Mouse (Mus musculus): ENCODE measurements at regions not wholly inside any gene's neighbourhood (a gene's known extent, or its start where the extent isn't known, plus 50 kb on each side); places are given as distances from the start of the nearest gene placed in this dataset.
A peak's percentile ranks its signal among the peaks of the same experiment; 100 is the strongest.

- H3K79me2 ChIP-seq (replicated peaks; ENCODE audit: control insufficient read depth, extremely low read depth, insufficient read depth, poor library complexity, severe bottlenecking): no peaks in the 10 kb centered on the region
- no peak overlapping the region for H3K9ac ChIP-seq (ENCODE audit: insufficient read depth, low read depth)
- H3K9me3 ChIP-seq (replicated peaks; ENCODE audit: low read length): no peaks in the 10 kb centered on the region
- no peak overlapping the region for H3K4me3 ChIP-seq (replicated peaks in 1 of 3; ENCODE audit: low read depth in 2 of 3, low read length in 2 of 3, poor library complexity in 1 of 3)
- no peaks in the 10 kb centered on the region for H3K27me3 ChIP-seq (replicated peaks)
- in situ Hi-C loops (cut with MboI; ENCODE audit: low pct_ligation_motif_present, low pct_unique_long_range_greater_than_20kb, low sequenced_read_pairs) (no loop called here), dilution Hi-C loops (cut with MboI; ENCODE audit: extremely low pct_ligation_motif_present, extremely low pct_unique_long_range_greater_than_20kb, low sequenced_read_pairs) (no loop called here)
- no peak overlapping the region for H3K4me2 ChIP-seq (ENCODE audit: insufficient read depth, low read depth, poor library complexity, severe bottlenecking)
- DNase-seq (ENCODE audit: extremely low read depth): no peak
- TF ChIP-seq CHD2 (IDR thresholded peaks at IDR 0.05; ENCODE audit: low read length) (no peak), ZMIZ1 (IDR thresholded peaks at IDR 0.05; ENCODE audit: low read depth, low read length) (no peak), USF2 (conservative IDR thresholded peaks at IDR 0.05; ENCODE audit: low read depth, low read length) (no peak), NELFE (IDR thresholded peaks at IDR 0.05; ENCODE audit: low read depth, low read length) (no peak), MAFK (IDR thresholded peaks at IDR 0.05; ENCODE audit: insufficient replicate concordance, low read length) (no peak), TBP (conservative IDR thresholded peaks at IDR 0.05; ENCODE audit: low read depth, low read length) (no peak), JUN (IDR thresholded peaks at IDR 0.05; ENCODE audit: insufficient read depth, low read depth, low read length) (no peak), SMC3 (IDR thresholded peaks at IDR 0.05; ENCODE audit: low read depth, low read length) (no peak), RCOR1 (conservative IDR thresholded peaks at IDR 0.05; ENCODE audit: low read depth, low read length) (no peak), BHLHE40 (IDR thresholded peaks at IDR 0.05; ENCODE audit: low read depth, low read length) (no peak), KAT2A (IDR thresholded peaks at IDR 0.05; ENCODE audit: insufficient replicate concordance, low read length) (no peak), E2F4 (IDR thresholded peaks at IDR 0.05; ENCODE audit: insufficient replicate concordance, low read depth, low read length) (no peak), MXI1 (IDR thresholded peaks at IDR 0.05; ENCODE audit: low read depth, low read length) (no peak), EP300 (IDR thresholded peaks at IDR 0.05; ENCODE audit: low read length) (no peak), MAX (IDR thresholded peaks at IDR 0.05; ENCODE audit: low read length) (no peak)
- no peak overlapping the region for H3K27ac ChIP-seq (ENCODE audit: insufficient read depth, low read depth)
- peaks cover 0 to 3% of the 10 kb centered on the region in 2 experiments; a peak in 2 of 4 replicates for H3K4me1 ChIP-seq (ENCODE audit: control insufficient read depth in 1 of 2, insufficient read depth in 2 of 2)
- no peaks in the 10 kb centered on the region for H3K36me3 ChIP-seq (replicated peaks in 1 of 2; ENCODE audit: control insufficient read depth in 1 of 2, insufficient read depth in 1 of 2, low read length in 1 of 2)
Observed at GRCm38 (mm10) chr3:83686611-83687010, 79.5 kb upstream of the Sfrp2 start.

- H3K4me1 ChIP-seq (ENCODE audit: control insufficient read depth in 1 of 2, insufficient read depth in 2 of 2): peaks cover 0 to 3% of the 10 kb centered on the region in 2 experiments; a peak in 2 of 4 replicates
- H3K36me3 ChIP-seq (replicated peaks in 1 of 2; ENCODE audit: control insufficient read depth in 1 of 2, insufficient read depth in 1 of 2, low read length in 1 of 2): no peaks in the 10 kb centered on the region
- H3K4me2 ChIP-seq (ENCODE audit: insufficient read depth, low read depth, poor library complexity, severe bottlenecking): no peak overlapping the region
Observed at GRCm38 (mm10) chr3:83687503-83687902, 78.6 kb upstream of the Sfrp2 start.

More at GRCm38 (mm10) chr3:83687503-83687902, 78.6 kb upstream of the Sfrp2 start:
- no peak for TF ChIP-seq MAZ (IDR thresholded peaks at IDR 0.05; ENCODE audit: low read depth, low read length)
- TF ChIP-seq KAT2A (IDR thresholded peaks at IDR 0.05; ENCODE audit: insufficient replicate concordance, low read length): no peak
- TF ChIP-seq ZMIZ1 (IDR thresholded peaks at IDR 0.05; ENCODE audit: low read depth, low read length): no peak
- TF ChIP-seq RCOR1 (conservative IDR thresholded peaks at IDR 0.05; ENCODE audit: low read depth, low read length): no peak
- no peak for TF ChIP-seq CTCF (conservative IDR thresholded peaks at IDR 0.05 in 1 of 2, IDR thresholded peaks at IDR 0.05 in 1 of 2; ENCODE audit: low read depth in 2 of 2, low read length in 2 of 2)
- TF ChIP-seq ZNF384 (IDR thresholded peaks at IDR 0.05; ENCODE audit: low read depth, low read length): peak; percentile 98
- TF ChIP-seq TBP (conservative IDR thresholded peaks at IDR 0.05; ENCODE audit: low read depth, low read length): no peak
- no peak for TF ChIP-seq UBTF (IDR thresholded peaks at IDR 0.05; ENCODE audit: low read depth, low read length)
- TF ChIP-seq MAX (IDR thresholded peaks at IDR 0.05; ENCODE audit: low read length): no peak
- Histone ChIP-seq H3K79me2 (replicated peaks; ENCODE audit: control insufficient read depth, extremely low read depth, insufficient read depth, poor library complexity, severe bottlenecking) (no peaks in the 10 kb centered on the region), H3K9me3 (replicated peaks; ENCODE audit: low read length) (no peaks in the 10 kb centered on the region), H3K27me3 (replicated peaks) (no peaks in the 10 kb centered on the region), H3K4me3 (replicated peaks in 1 of 3; ENCODE audit: low read depth in 2 of 3, low read length in 2 of 3, poor library complexity in 1 of 3) (no peak overlapping the region), H3K9ac (ENCODE audit: insufficient read depth, low read depth) (no peak overlapping the region), H3K27ac (ENCODE audit: insufficient read depth, low read depth) (no peak overlapping the region)
- in situ Hi-C loops (cut with MboI; ENCODE audit: low pct_ligation_motif_present, low pct_unique_long_range_greater_than_20kb, low sequenced_read_pairs): no loop called here
- no peak for DNase-seq (ENCODE audit: extremely low read depth)
- dilution Hi-C loops (cut with MboI; ENCODE audit: extremely low pct_ligation_motif_present, extremely low pct_unique_long_range_greater_than_20kb, low sequenced_read_pairs): no loop called here

Data from CH12.LX (cell line).